Mouse (Mus musculus) olfactory bulb, adult 2 months (tissue): ENCODE measurements at regions not wholly inside any gene's neighbourhood (a gene's known extent, or its start where the extent isn't known, plus 50 kb on each side); places are given as distances from the start of the nearest gene placed in this dataset.
"Not testable (repeated sequence)": the region's sequence is repeated elsewhere in the genome, so short reads cannot be mapped to it uniquely, and the experiment has no call there.

Experiments used
- CTCF ChIP-seq: fragments of 200-500 bp; IDR thresholded peaks from 2 replicates; pipeline ENCODE4 v1.5.1; 2012; ENCODE audit warnings: low read depth, mild to moderate bottlenecking, low read length, moderate library complexity; ENCODE audit not compliant: insufficient read depth
- POLR2A ChIP-seq: fragments of 200-500 bp; IDR thresholded peaks from 2 replicates; pipeline ENCODE4 v1.6.1; 2012; ENCODE audit warnings: mild to moderate bottlenecking, low read depth, low read length, moderate library complexity; ENCODE audit not compliant: insufficient read depth

- not testable (repeated sequence) for TF ChIP-seq POLR2A, CTCF
Measured at GRCm38 (mm10) chr11:12913401-12913800, 448.6 kb upstream of the Cobl start.
